Comparison of ENCODE assay signal across 9 mouse cellular contexts in the genomic region with DNA sequence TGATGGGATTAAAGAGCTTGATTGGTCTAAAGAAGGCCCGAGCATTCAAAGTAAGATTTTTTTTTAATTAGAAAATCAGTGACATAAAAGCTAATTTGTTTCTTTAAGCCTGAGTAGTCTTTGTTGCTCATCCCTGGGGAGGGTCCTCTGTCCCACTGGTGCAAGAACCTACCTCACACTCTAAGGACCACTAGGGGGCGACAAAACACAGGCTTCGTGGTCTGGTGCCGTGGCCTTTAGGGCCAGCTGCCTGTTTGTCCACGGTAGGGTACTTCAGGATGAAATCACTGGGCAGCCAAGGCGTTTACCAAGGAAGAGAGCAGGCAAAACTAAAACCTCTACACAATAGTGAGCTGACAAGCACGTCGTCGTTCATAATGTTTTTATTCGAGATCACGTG. TPM values are rescaled to one million over a fixed set of nuclear protein-coding genes. Genes with fewer than 3 reads are reported as not detected.
DNase-seq lines count a peak whose midpoint lies in the region; ATAC-seq lines count a peak whose summit lies in the region.
"Had no signal": no experiment of that assay in that cellular context is flagged by ENCODE, and none has a peak within 500 bp of the region (broad histone marks: within the 10 kb centered on the region; RNA-seq: fewer than 3 reads in every experiment).

No protein-coding gene starts in this region.

- H3K36me3 ChIP-seq in forebrain, embryonic 16.5 days (ENCODE audit: control insufficient read depth, insufficient read depth) = no peaks in the 10 kb centered on the region
- no peaks in the 10 kb centered on the region for H3K36me3 ChIP-seq in hindbrain, embryonic 14.5 days (replicated peaks; ENCODE audit: control insufficient read depth, insufficient read depth)
- H3K36me3 ChIP-seq: limb, embryonic 15.5 days had no signal

- no peak overlapping the region for H3K4me3 ChIP-seq in forebrain, embryonic 16.5 days (replicated peaks; ENCODE audit: low read length)
- no peak overlapping the region for H3K4me3 ChIP-seq in hindbrain, embryonic 14.5 days (replicated peaks; ENCODE audit: low read length)
- H3K4me3 ChIP-seq: limb, embryonic 15.5 days had no signal

- 25% methylated on average over 11 of the region's 11 CpGs for WGBS in forebrain, embryonic 16.5 days
- WGBS in hindbrain, embryonic 14.5 days = 33% methylated on average over 11 of the region's 11 CpGs

- H3K4me2 ChIP-seq in forebrain, embryonic 16.5 days (ENCODE audit: low read length) = no peak overlapping the region
- H3K4me2 ChIP-seq in hindbrain, embryonic 14.5 days (replicated peaks) = no peak overlapping the region
- H3K4me2 ChIP-seq: limb, embryonic 15.5 days had no signal

- no peaks in the 10 kb centered on the region for H3K27me3 ChIP-seq in forebrain, embryonic 16.5 days (replicated peaks; ENCODE audit: control insufficient read depth, insufficient read depth, low read length)
- no peaks in the 10 kb centered on the region for H3K27me3 ChIP-seq in hindbrain, embryonic 14.5 days (ENCODE audit: control insufficient read depth, insufficient read depth, low read length)
- H3K27me3 ChIP-seq: limb, embryonic 15.5 days had no signal

- peak; percentile 55 for DNase-seq in Muller cell, postnatal 12 days (ENCODE audit: inconsistent ontology term)
- DNase-seq in cerebellum, adult 11-12 months = peak; percentile 73
- peak; percentile 84 for DNase-seq in hindbrain, embryonic 14.5 days (ENCODE audit: low spot score)
- peak; percentile 73 for DNase-seq in layer of hippocampus, adult 9-11 months
- peak; percentile 89 for DNase-seq in lung, postnatal 36 days
- DNase-seq in right cerebral cortex, adult 18-20 months = peak; percentile 70
- peak; percentile 62 to 69 for DNase-seq in urinary bladder, postnatal 36 days (ENCODE audit: low spot score in 2 of 2)

- no peak overlapping the region for H3K27ac ChIP-seq in forebrain, embryonic 16.5 days (ENCODE audit: low read length)
- no peak overlapping the region for H3K27ac ChIP-seq in hindbrain, embryonic 14.5 days
- H3K27ac ChIP-seq: limb, embryonic 15.5 days had no signal

- H3K4me1 ChIP-seq in forebrain, embryonic 16.5 days (replicated peaks; ENCODE audit: control insufficient read depth, insufficient read depth, low read length) = no peaks in the 10 kb centered on the region
- peaks cover 5% of the 10 kb centered on the region for H3K4me1 ChIP-seq in hindbrain, embryonic 14.5 days (replicated peaks; ENCODE audit: control insufficient read depth, insufficient read depth, low read length)
- H3K4me1 ChIP-seq: limb, embryonic 15.5 days had no signal

- peak; percentile 77 for ATAC-seq in forebrain, embryonic 16.5 days
- ATAC-seq in hindbrain, embryonic 14.5 days (ENCODE audit: low FRiP score) = peak; percentile 70; the same call in 1 of the 2 replicates

- no peaks in the 10 kb centered on the region for H3K9me3 ChIP-seq in forebrain, embryonic 16.5 days (ENCODE audit: control insufficient read depth, low read length)
- no peaks in the 10 kb centered on the region for H3K9me3 ChIP-seq in hindbrain, embryonic 14.5 days (ENCODE audit: control insufficient read depth, low read length)
- H3K9me3 ChIP-seq: limb, embryonic 15.5 days had no signal

- H3K9ac ChIP-seq in forebrain, embryonic 16.5 days (replicated peaks; ENCODE audit: low read depth, low read length) = no peak overlapping the region
- no peak overlapping the region for H3K9ac ChIP-seq in hindbrain, embryonic 14.5 days
- H3K9ac ChIP-seq: limb, embryonic 15.5 days had no signal

RNA-seq across cellular contexts. Expression of a gene that starts 5.2 kb away (rescaled TPM):
- 1.5 and 2.2 TPM in 2 replicates for polyA plus RNA-seq in forebrain, embryonic 16.5 days (2015; fragmentation: Nextera tagmentation; extraction: Ambion mirVana)
- 5.3 and 5.5 TPM in 2 replicates for polyA plus RNA-seq in hindbrain, embryonic 14.5 days (2014; fragmentation: Nextera tagmentation; extraction: Ambion mirVana)

RNA-seq across cellular contexts. Expression of a gene that starts 30.2 kb away (rescaled TPM):
- polyA plus RNA-seq in forebrain, embryonic 16.5 days (2015; fragmentation: Nextera tagmentation; extraction: Ambion mirVana) = 1.0 and 2.1 TPM in 2 replicates
- polyA plus RNA-seq in hindbrain, embryonic 14.5 days (2014; fragmentation: Nextera tagmentation; extraction: Ambion mirVana) = 1.3 and 2.6 TPM in 2 replicates

RNA-seq across cellular contexts. Expression of a gene that starts 38.3 kb away (rescaled TPM):
- polyA plus RNA-seq in forebrain, embryonic 16.5 days (2015; fragmentation: Nextera tagmentation; extraction: Ambion mirVana) = 0.76 and 1.2 TPM in 2 replicates
- polyA plus RNA-seq in hindbrain, embryonic 14.5 days (2014; fragmentation: Nextera tagmentation; extraction: Ambion mirVana) = 1.3 and 2.1 TPM in 2 replicates
